Mouse (Mus musculus) CD4-positive, CD25-positive, alpha-beta regulatory T cell, adult 2 months (primary cell): ENCODE data around the gene Ldlrad3.

Source experiments
- DNase-seq: peaks from one replicate; pipeline ENCODE4 v3.0.0-alpha.2; 2012; ENCODE audit warnings: low read depth, low spot score

Gene Ldlrad3

GRCm38 (mm10) chr2:102190956-102191355 lies 4.8 kb upstream of the Ldlrad3 start:
- no peak for DNase-seq

GRCm38 (mm10) chr2:102185069-102185950 lies 875 bp downstream of the Ldlrad3 start:
- peak; percentile 13 for DNase-seq

- no peak for DNase-seq
Measured at GRCm38 (mm10) chr2:102183720-102184480, 2.3 kb downstream of the Ldlrad3 start.

GRCm38 (mm10) chr2:102181459-102181858 lies 4.7 kb downstream of the Ldlrad3 start:
- no peak for DNase-seq

- DNase-seq = no peak
Measured at GRCm38 (mm10) chr2:102176434-102176772, 9.8 kb downstream of the Ldlrad3 start.

- DNase-seq = no peak
Measured at GRCm38 (mm10) chr2:102175741-102176433, 10.3 kb downstream of the Ldlrad3 start.

GRCm38 (mm10) chr2:102172458-102172857 lies 13.7 kb downstream of the Ldlrad3 start:
- DNase-seq = no peak

GRCm38 (mm10) chr2:102166550-102167325 lies 19.4 kb downstream of the Ldlrad3 start:
- DNase-seq = no peak

GRCm38 (mm10) chr2:102163106-102163505 lies 23.1 kb downstream of the Ldlrad3 start:
- DNase-seq = no peak

- no peak for DNase-seq
Measured at GRCm38 (mm10) chr2:102157555-102157954, 28.6 kb downstream of the Ldlrad3 start.

GRCm38 (mm10) chr2:102157010-102157409 lies 29.2 kb downstream of the Ldlrad3 start:
- no peak for DNase-seq

GRCm38 (mm10) chr2:102156460-102156859 lies 29.7 kb downstream of the Ldlrad3 start:
- no peak for DNase-seq

- DNase-seq = no peak
Measured at GRCm38 (mm10) chr2:102155306-102156015, 30.7 kb downstream of the Ldlrad3 start.

GRCm38 (mm10) chr2:102154771-102155211 lies 31.4 kb downstream of the Ldlrad3 start:
- DNase-seq = no peak

- DNase-seq = no peak
Measured at GRCm38 (mm10) chr2:102154328-102154727, 31.9 kb downstream of the Ldlrad3 start.

- no peak for DNase-seq
Measured at GRCm38 (mm10) chr2:102153516-102153915, 32.7 kb downstream of the Ldlrad3 start.

GRCm38 (mm10) chr2:102152851-102153250 lies 33.3 kb downstream of the Ldlrad3 start:
- no peak for DNase-seq

GRCm38 (mm10) chr2:102149058-102149457 lies 37.1 kb downstream of the Ldlrad3 start:
- no peak for DNase-seq

- DNase-seq = no peak
Measured at GRCm38 (mm10) chr2:102148093-102148492, 38.1 kb downstream of the Ldlrad3 start.

GRCm38 (mm10) chr2:102147561-102147960 lies 38.6 kb downstream of the Ldlrad3 start:
- no peak for DNase-seq

- DNase-seq = peak; percentile 11
Measured at GRCm38 (mm10) chr2:102146386-102146785, 39.8 kb downstream of the Ldlrad3 start.
